Mouse (Mus musculus): ENCODE data around the gene Rgs6. TPM values are rescaled to one million over a fixed set of nuclear protein-coding genes. Genes with fewer than 3 reads are reported as not detected.

Gene Rgs6
- polyA plus RNA-seq, 1 experiment, result 3.8 TPM

DNA sequence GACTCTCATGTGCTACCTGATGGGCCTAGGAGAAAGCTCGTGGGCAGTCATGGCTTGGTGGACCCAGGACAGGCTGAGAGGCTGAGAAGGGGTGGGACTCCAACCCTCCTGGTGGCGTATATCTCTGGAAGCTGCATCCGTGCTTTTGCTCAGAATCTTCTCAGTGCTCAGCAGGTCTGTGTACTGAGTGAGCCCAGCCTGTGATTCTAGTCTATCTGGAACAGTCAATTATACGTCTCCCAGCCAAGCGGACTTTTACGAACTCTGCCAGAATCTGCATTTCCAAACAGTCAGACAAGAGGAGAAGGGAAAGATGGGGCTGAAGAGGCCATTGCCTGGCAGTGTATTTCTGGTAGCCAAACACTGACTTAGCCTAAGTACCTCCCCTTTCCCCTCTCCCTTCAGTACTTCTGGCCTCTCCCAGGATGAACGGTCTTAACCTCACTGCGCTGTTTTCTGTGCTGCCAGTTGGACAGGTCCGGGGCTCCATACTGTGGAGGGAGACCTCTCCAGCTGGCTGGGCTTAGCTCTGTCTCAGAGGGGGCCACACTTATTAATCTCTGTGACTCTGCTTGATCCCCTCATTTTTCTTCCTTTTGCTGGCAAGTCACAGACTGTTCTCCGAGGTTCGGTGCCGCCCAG, 110.9 kb downstream of the Rgs6 start:
- H3K4me3 ChIP-seq (replicated peaks; ENCODE audit: extremely low read depth, low read depth, low read length), result no peak overlapping the region
- TF ChIP-seq POLR2A (IDR thresholded peaks at IDR 0.05; ENCODE audit: borderline replicate concordance, extremely low read depth, low read depth, low read length), result no peak
- no peak for TF ChIP-seq CTCF (IDR thresholded peaks at IDR 0.05; ENCODE audit: insufficient read depth, low read length)
- DNase-seq, result no peak
- 70% methylated on average over 12 of the region's 12 CpGs for WGBS
- H3K4me1 ChIP-seq (ENCODE audit: control insufficient read depth, insufficient read depth, low read length), result no peaks in the 10 kb centered on the region

DNA sequence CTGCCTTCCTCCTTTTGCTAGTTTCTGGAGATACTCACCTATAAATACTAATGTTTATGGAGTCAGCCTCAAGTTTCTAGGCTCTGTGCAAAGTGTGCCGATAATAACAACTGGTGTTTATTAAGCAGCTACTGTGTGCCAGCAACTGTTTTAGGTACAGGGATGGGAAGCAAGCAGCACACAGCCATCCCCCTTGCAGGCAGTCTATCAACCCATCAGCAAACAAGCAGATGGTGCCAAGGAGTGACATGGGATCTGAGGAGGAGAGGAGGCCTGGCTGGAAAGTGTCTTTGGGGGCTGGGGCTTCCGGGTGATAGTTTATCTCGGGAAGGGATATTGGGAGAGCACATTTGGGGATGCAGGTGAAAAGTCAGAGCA, 111.4 kb downstream of the Rgs6 start:
- H3K4me3 ChIP-seq (replicated peaks; ENCODE audit: extremely low read depth, low read depth, low read length), result no peak overlapping the region
- WGBS, result 68% methylated on average over 3 of the region's 3 CpGs
- no peaks in the 10 kb centered on the region for H3K4me1 ChIP-seq (ENCODE audit: control insufficient read depth, insufficient read depth, low read length)
- no peak for TF ChIP-seq POLR2A (IDR thresholded peaks at IDR 0.05; ENCODE audit: borderline replicate concordance, extremely low read depth, low read depth, low read length)
- no peak for TF ChIP-seq CTCF (IDR thresholded peaks at IDR 0.05; ENCODE audit: insufficient read depth, low read length)
- DNase-seq, result no peak

DNA sequence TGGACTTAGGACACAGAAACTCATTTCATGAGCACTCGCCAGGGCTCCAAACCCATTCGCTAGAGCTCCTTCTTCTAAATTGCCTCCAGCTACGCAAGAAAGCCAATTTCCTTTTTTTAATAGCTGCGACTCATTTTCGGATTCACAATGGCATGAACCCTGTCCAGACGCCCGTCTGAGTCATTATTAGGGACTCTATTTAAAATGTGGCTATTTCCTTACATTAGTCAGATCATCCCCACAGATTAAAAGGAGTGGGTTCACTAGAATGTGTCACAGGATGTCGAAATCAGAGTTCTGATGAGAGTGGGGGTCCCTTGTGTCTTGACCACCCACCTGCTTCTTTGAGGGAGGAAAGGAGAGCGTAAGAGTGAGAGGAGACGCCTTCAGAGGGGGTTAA, 112.1 kb downstream of the Rgs6 start:
- Histone ChIP-seq H3K4me3 (replicated peaks; ENCODE audit: extremely low read depth, low read depth, low read length) (no peak overlapping the region), H3K4me1 (ENCODE audit: control insufficient read depth, insufficient read depth, low read length) (no peaks in the 10 kb centered on the region)
- DNase-seq, result no peak
- TF ChIP-seq POLR2A (IDR thresholded peaks at IDR 0.05; ENCODE audit: borderline replicate concordance, extremely low read depth, low read depth, low read length), result no peak
- TF ChIP-seq CTCF (IDR thresholded peaks at IDR 0.05; ENCODE audit: insufficient read depth, low read length), result no peak
- WGBS, result 79% methylated on average over 10 of the region's 10 CpGs

DNA sequence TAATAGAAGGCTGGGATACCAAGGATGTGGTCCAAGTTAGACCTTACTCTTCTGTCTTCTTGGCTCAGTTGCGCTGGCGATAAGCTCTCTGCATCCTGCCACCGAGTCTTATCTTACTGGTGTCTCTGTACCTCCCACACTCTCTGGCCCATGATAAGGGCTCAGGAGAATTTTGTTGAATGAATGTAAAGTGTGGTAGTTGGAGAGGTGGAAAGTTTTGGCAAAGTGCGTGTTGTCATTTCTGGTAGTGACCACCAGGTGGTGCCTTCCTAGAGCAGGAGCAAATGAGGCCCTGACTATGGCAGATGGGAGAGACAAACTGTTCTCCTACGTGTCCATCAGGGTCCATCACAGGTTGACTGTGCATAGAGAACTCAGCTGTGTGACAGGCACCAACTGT, 112.7 kb downstream of the Rgs6 start:
- peak; percentile 23 for DNase-seq
- H3K4me1 ChIP-seq (ENCODE audit: control insufficient read depth, insufficient read depth, low read length), result no peaks in the 10 kb centered on the region
- no peak overlapping the region for H3K4me3 ChIP-seq (replicated peaks; ENCODE audit: extremely low read depth, low read depth, low read length)
- TF ChIP-seq POLR2A (IDR thresholded peaks at IDR 0.05; ENCODE audit: borderline replicate concordance, extremely low read depth, low read depth, low read length) (no peak), CTCF (IDR thresholded peaks at IDR 0.05; ENCODE audit: insufficient read depth, low read length) (peak; percentile 69)
- WGBS, result 46% methylated on average over 5 of the region's 5 CpGs

DNA sequence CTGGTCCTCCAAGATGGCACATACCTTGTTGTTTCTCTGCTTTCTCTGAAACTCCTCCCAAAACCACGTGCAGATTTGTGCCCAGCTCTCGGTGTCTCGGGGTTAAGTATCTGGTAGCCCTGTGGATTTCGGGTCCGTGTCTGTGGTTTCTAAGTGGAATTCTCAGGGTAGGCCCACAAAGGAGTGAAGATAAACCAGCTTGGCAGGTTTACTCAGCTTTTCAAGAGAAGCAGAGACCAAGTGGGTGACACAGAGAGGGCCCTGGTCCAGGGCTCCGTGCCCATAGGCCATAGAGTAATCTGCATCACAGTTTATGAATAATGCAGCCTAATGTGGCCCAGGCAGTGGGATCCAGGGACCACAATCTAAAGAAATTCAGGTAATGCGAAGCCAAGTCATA, 113.3 kb downstream of the Rgs6 start:
- no peak for TF ChIP-seq CTCF (IDR thresholded peaks at IDR 0.05; ENCODE audit: insufficient read depth, low read length)
- Histone ChIP-seq H3K4me3 (replicated peaks; ENCODE audit: extremely low read depth, low read depth, low read length) (no peak overlapping the region), H3K4me1 (ENCODE audit: control insufficient read depth, insufficient read depth, low read length) (no peaks in the 10 kb centered on the region)
- WGBS, result 65% methylated on average over 7 of the region's 7 CpGs
- DNase-seq, result peak; percentile 13

DNA sequence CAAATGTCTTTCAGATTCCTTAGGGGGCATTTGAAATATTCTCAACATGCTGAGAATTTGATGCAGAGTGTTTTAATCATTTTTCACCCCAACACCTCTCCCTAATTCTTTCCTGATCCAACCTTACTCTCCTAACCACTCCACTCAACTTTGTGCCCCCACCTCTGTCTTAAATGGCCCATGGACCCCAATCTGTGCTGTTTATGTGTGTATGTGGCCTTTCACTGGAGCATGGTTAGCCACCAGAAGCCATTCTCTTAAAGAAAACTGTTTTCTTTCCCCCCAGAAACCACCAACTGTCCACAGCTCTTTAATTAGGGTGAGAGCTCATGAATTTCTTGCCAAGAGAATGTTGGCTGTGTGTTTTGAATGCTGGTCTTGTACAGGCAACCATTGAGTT, 122.3 kb downstream of the Rgs6 start:
- no peak overlapping the region for H3K4me3 ChIP-seq (replicated peaks; ENCODE audit: extremely low read depth, low read depth, low read length)
- no peaks in the 10 kb centered on the region for H3K4me1 ChIP-seq (ENCODE audit: control insufficient read depth, insufficient read depth, low read length)
- DNase-seq, result no peak
- TF ChIP-seq POLR2A (IDR thresholded peaks at IDR 0.05; ENCODE audit: borderline replicate concordance, extremely low read depth, low read depth, low read length) (no peak), CTCF (IDR thresholded peaks at IDR 0.05; ENCODE audit: insufficient read depth, low read length) (no peak)

DNA sequence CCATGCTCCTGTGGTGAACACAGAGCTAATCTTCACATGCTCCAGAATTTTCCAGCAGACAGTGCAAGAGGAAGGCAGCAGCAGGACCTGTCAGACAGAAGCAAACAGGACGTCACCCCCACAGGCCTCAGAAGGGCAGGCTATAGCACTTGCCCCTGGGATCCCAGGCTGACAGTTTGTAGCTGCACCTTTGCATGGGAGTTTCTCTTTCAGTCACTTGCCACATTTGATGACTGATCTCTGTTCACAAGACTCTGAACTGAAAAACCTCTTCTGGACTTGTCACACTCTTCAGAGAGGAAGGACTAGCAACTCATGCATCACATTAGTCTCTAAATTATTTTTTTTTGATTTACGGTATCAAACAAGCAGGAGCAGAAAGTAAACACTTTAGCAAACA, 126.2 kb downstream of the Rgs6 start:
- TF ChIP-seq CTCF (IDR thresholded peaks at IDR 0.05; ENCODE audit: insufficient read depth, low read length), result no peak
- no peak for TF ChIP-seq POLR2A (IDR thresholded peaks at IDR 0.05; ENCODE audit: borderline replicate concordance, extremely low read depth, low read depth, low read length)
- 50% methylated on average over 2 of the region's 2 CpGs for WGBS
- no peak overlapping the region for H3K4me3 ChIP-seq (replicated peaks; ENCODE audit: extremely low read depth, low read depth, low read length)
- no peak for DNase-seq
- no peaks in the 10 kb centered on the region for H3K4me1 ChIP-seq (ENCODE audit: control insufficient read depth, insufficient read depth, low read length)

DNA sequence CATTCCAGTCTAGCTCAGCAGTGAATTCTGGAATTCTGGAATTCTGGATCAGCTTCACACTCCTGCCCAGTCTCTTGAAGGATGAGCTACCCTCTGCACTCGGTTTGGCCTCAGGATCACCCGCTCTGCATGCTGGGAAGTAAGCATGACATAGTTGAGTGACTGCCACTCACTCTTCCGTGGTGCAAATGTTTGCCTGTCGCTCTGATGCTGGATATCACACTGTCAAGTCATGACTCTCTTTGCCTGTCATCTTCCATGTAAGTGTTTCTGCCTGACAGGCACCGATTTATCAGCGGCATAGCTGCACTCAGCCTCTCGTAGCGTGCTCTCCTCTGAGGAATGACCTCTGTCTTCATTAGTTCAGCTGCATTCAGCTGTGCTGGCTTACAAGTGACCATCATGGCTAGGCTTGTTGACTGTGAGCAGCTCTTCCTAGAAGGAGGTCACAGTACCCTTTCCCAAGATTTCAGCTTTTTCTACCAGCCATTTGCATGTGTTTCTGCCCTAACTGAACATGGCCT, 135.0 kb downstream of the Rgs6 start:
- Histone ChIP-seq H3K4me1 (ENCODE audit: control insufficient read depth, insufficient read depth, low read length) (no peaks in the 10 kb centered on the region), H3K4me3 (replicated peaks; ENCODE audit: extremely low read depth, low read depth, low read length) (no peak overlapping the region)
- no peak for DNase-seq
- TF ChIP-seq CTCF (IDR thresholded peaks at IDR 0.05; ENCODE audit: insufficient read depth, low read length), result no peak
- TF ChIP-seq POLR2A (IDR thresholded peaks at IDR 0.05; ENCODE audit: borderline replicate concordance, extremely low read depth, low read depth, low read length), result no peak
- 69% methylated on average over 8 of the region's 8 CpGs for WGBS

DNA sequence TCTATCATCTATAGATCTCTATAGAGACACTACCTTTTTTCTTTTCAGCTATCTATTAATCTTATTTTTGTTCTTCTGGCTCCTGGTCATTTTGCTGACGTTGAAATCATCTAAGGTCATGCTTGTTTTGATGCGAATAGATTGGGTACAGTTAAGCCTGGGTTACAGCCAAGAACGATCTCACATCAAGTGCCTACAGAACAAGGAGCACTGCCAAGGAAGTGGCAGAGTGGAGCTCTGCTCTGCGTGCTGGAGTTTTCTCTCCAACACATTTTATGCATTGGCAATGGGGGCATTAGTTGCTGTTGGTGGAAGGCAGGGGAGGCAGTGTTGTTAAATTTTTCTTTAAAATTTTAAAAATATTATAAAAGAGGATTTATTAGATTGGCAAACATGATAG, 138.2 kb downstream of the Rgs6 start:
- no peak for DNase-seq
- WGBS, result 66% methylated on average over 4 of the region's 4 CpGs
- no peak for TF ChIP-seq CTCF (IDR thresholded peaks at IDR 0.05; ENCODE audit: insufficient read depth, low read length)
- TF ChIP-seq POLR2A (IDR thresholded peaks at IDR 0.05; ENCODE audit: borderline replicate concordance, extremely low read depth, low read depth, low read length), result no peak
- Histone ChIP-seq H3K4me3 (replicated peaks; ENCODE audit: extremely low read depth, low read depth, low read length) (no peak overlapping the region), H3K4me1 (ENCODE audit: control insufficient read depth, insufficient read depth, low read length) (no peaks in the 10 kb centered on the region)

DNA sequence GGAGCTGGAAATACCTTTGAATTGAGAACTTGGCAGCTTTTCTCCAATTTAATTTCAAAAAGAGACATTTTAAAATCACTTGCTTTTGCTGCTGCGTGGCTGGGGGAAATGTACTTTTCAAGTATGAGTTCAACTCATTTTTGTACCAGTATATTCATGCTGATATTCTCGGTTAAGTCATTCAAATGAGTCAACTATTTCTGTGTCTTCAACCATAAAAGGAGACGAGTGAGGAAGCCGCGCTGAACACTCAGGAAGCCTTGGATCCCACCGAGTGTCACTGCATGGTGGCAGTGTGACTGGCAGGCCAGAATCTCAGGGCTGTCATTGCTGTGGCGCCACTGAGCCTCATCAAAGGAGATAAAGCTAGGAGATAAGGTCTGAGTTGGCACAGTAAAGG, 143.5 kb downstream of the Rgs6 start:
- Histone ChIP-seq H3K4me3 (replicated peaks; ENCODE audit: extremely low read depth, low read depth, low read length) (no peak overlapping the region), H3K4me1 (ENCODE audit: control insufficient read depth, insufficient read depth, low read length) (no peaks in the 10 kb centered on the region)
- DNase-seq, result no peak
- TF ChIP-seq POLR2A (IDR thresholded peaks at IDR 0.05; ENCODE audit: borderline replicate concordance, extremely low read depth, low read depth, low read length) (no peak), CTCF (IDR thresholded peaks at IDR 0.05; ENCODE audit: insufficient read depth, low read length) (no peak)
- WGBS, result 48% methylated on average over 7 of the region's 7 CpGs
